Mouse (Mus musculus): ENCODE data around the gene Pola2. TPM values are rescaled to one million over a fixed set of nuclear protein-coding genes. Genes with fewer than 3 reads are reported as not detected.
A peak's percentile ranks its signal among the peaks of the same experiment; 100 is the strongest.

The Pola2 gene
- total RNA-seq, 2 experiments from 2014 or later, result 8.7 to 10.6 TPM

- DNase-seq, result peak; percentile 75 to 86
Measured at GRCm38 (mm10) chr19:5965280-5965679, 1.3 kb upstream of the Pola2 start.

GRCm38 (mm10) chr19:5964804-5965203 lies 802 bp upstream of the Pola2 start:
- no peak for DNase-seq

- no peak for DNase-seq
Measured at GRCm38 (mm10) chr19:5962651-5963050, 1.4 kb downstream of the Pola2 start.

GRCm38 (mm10) chr19:5957371-5957770 lies 6.6 kb downstream of the Pola2 start:
- no peak for DNase-seq

- peak; percentile 90 to 95 for DNase-seq
Measured at GRCm38 (mm10) chr19:5956685-5957084, 7.3 kb downstream of the Pola2 start.

- DNase-seq, result peak; percentile 75 to 85
Measured at GRCm38 (mm10) chr19:5955704-5956670, 8.0 kb downstream of the Pola2 start.

- no peak for DNase-seq
Measured at GRCm38 (mm10) chr19:5954936-5955335, 9.1 kb downstream of the Pola2 start.

GRCm38 (mm10) chr19:5954031-5954710 lies 9.8 kb downstream of the Pola2 start:
- no peak for DNase-seq

- peak in 1 of 2 experiments; percentile 29 for DNase-seq
Measured at GRCm38 (mm10) chr19:5953201-5953770, 10.7 kb downstream of the Pola2 start.

- peak; percentile 74 to 92 for DNase-seq
Measured at GRCm38 (mm10) chr19:5952071-5952691, 11.8 kb downstream of the Pola2 start.

- no peak for DNase-seq
Measured at GRCm38 (mm10) chr19:5951631-5952030, 12.4 kb downstream of the Pola2 start.

- no peak for DNase-seq
Measured at GRCm38 (mm10) chr19:5950218-5950617, 13.8 kb downstream of the Pola2 start.

- DNase-seq, result peak; percentile 73 to 78
Measured at GRCm38 (mm10) chr19:5945891-5946290, 18.1 kb downstream of the Pola2 start.

GRCm38 (mm10) chr19:5945027-5945426 lies 19.0 kb downstream of the Pola2 start:
- DNase-seq, result peak; percentile 60 to 69

GRCm38 (mm10) chr19:5944145-5944544 lies 19.9 kb downstream of the Pola2 start:
- no peak for DNase-seq

- DNase-seq, result no peak
Measured at GRCm38 (mm10) chr19:5943404-5943803, 20.6 kb downstream of the Pola2 start.

GRCm38 (mm10) chr19:5942581-5942980 lies 21.4 kb downstream of the Pola2 start:
- no peak for DNase-seq

- DNase-seq, result peak in 1 of 2 experiments; percentile 29
Measured at GRCm38 (mm10) chr19:5940656-5941055, 23.3 kb downstream of the Pola2 start.

GRCm38 (mm10) chr19:5940173-5940572 lies 23.8 kb downstream of the Pola2 start:
- DNase-seq, result peak; percentile 80 to 93

GRCm38 (mm10) chr19:5939715-5940114 lies 24.3 kb downstream of the Pola2 start:
- DNase-seq, result no peak

- DNase-seq, result no peak
Measured at GRCm38 (mm10) chr19:5938516-5938915, 25.5 kb downstream of the Pola2 start.

- DNase-seq, result peak; percentile 35 to 40
Measured at GRCm38 (mm10) chr19:5937836-5938406, 26.1 kb downstream of the Pola2 start.

Measured in heart, adult 18-20 months (tissue).